Mouse (Mus musculus) lung, adult 2 months (tissue): ENCODE results near the gene Thsd4.

Experiments
- CTCF ChIP-seq: fragments of 200-500 bp; IDR thresholded peaks from 2 replicates; pipeline ENCODE4 v1.5.1; 2011; ENCODE audit warnings: mild to moderate bottlenecking, low read length, control low read depth; ENCODE audit not compliant: insufficient read depth
- POLR2A ChIP-seq: fragments of 200-500 bp; IDR thresholded peaks from 2 replicates; pipeline ENCODE4 v1.6.1; 2011; ENCODE audit warnings: low read depth, mild to moderate bottlenecking, control low read depth, low read length, borderline replicate concordance; ENCODE audit errors: extremely low read depth

GRCm38 (mm10) chr9:60022331-60022730, 499.5 kb downstream of the Thsd4 start:
- no peak for TF ChIP-seq CTCF
- no peak for TF ChIP-seq POLR2A
